Mouse (Mus musculus) bone marrow, adult 2 months (tissue): Measurements from ENCODE around the gene Lpar1.

Experiments
- CTCF ChIP-seq: fragments of 200-500 bp; IDR thresholded peaks from 2 replicates; pipeline ENCODE4 v1.5.1; 2011; ENCODE audit warnings: low read length, control low read depth; ENCODE audit not compliant: control insufficient read depth, insufficient read depth
- POLR2A ChIP-seq: fragments of 200-500 bp; IDR thresholded peaks from 2 replicates; pipeline ENCODE4 v1.6.1; 2011; ENCODE audit warnings: low read depth, mild to moderate bottlenecking, control low read depth, low read length, borderline replicate concordance; ENCODE audit not compliant: control insufficient read depth

- TF ChIP-seq CTCF (no peak), POLR2A (no peak)
Observed at GRCm38 (mm10) chr4:58578488-58578887, 24.8 kb upstream of the Lpar1 start.
